Mouse (Mus musculus) heart, postnatal 14 days (tissue): ENCODE measurements around the gene Xpnpep1. TPM values are rescaled to one million over a fixed set of nuclear protein-coding genes. Genes with fewer than 3 reads are reported as not detected.

Source experiments
- DNase-seq, 2 experiments: peaks; one replicate each; pipeline ENCODE4 v3.0.0; 2021 to 2022
- intact Hi-C: fragments of 180-260 bp; cut with DNase I; formaldehyde crosslinking; loops from one replicate; pipeline ENCODE4 v1.15.1; 2025
- total RNA-seq, 2 experiments: library from RNA; stranded (reverse); gene quantifications; 2 replicates each; pipeline ENCODE4 v1.2.3; 2021

Xpnpep1 gene
- total RNA-seq, 2 experiments from 2014 or later: 93.8 to 105 TPM

DNA sequence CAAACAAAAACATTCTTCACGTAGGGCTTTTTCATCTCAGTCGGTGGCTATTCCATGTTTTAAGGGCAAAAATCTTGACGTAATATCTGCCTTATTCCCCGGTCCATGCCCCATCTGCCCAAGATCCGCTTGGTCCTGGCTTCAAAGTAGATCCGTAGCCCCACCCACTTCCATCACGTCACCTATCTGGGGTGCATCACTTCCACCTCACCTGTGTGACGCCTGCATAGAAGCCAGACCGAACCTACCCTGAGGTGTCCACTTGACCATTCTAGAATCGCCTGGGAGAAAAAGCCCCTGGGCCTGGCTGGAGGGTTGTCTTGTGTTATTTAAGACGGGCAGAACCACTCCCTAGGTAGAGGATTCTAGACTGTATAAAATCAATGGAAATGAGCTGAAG is 924 bp downstream of the Xpnpep1 start:
- DNase-seq: no peak
- intact Hi-C loops: no loop called here

DNA sequence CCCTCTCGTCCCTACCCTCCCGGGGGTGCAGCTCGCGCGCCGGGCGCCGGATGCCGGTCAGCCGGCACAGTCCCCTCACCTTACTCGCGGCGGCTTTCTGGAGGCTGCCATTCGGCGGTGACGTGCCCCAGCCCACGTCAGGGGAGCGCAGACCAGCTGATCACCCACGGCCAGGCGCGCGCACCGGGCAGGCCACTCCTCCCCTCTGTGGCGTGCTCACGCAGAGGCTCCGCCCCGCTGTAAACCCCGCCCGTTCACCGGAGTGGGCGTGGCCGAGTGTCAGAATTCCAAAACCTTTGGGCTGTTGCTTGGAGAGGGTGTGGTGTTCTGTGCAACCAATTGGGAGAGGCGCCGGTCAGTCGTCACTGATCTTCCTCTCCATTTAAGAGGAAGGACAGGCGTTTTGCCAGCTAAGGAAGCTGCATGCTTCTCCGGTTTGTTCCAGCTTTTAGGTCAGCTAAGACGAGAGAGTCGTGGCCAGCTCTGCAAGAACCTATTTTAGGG is 1.5 kb downstream of the Xpnpep1 start:
- intact Hi-C loops: no loop called here
- peak; percentile 99 to 100 for DNase-seq

DNA sequence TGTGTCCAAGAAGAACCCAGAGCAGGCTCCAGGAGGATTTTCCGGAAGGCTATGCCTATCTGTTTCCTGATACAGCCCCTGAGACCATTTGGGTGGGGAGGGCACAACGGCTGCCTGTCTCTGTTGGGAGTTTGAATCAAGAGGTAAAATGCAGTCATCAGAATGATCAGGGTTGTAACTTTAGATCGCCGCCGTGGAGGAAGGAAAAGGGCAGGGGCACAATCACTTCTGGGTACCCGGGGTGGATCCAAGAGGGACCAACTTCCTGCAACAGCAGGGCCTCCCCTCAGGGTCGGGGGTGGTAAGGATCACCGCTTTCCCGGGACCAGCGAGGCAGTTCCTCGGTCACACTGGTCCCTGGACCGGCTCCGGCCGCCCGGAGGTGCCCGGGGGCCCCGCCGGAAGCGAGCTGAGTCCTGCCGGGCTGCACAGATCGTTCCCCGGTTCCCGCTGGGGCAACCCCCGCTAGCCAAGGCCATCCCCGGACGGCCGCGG is 2.0 kb downstream of the Xpnpep1 start:
- DNase-seq: no peak
- intact Hi-C loops: no loop called here

DNA sequence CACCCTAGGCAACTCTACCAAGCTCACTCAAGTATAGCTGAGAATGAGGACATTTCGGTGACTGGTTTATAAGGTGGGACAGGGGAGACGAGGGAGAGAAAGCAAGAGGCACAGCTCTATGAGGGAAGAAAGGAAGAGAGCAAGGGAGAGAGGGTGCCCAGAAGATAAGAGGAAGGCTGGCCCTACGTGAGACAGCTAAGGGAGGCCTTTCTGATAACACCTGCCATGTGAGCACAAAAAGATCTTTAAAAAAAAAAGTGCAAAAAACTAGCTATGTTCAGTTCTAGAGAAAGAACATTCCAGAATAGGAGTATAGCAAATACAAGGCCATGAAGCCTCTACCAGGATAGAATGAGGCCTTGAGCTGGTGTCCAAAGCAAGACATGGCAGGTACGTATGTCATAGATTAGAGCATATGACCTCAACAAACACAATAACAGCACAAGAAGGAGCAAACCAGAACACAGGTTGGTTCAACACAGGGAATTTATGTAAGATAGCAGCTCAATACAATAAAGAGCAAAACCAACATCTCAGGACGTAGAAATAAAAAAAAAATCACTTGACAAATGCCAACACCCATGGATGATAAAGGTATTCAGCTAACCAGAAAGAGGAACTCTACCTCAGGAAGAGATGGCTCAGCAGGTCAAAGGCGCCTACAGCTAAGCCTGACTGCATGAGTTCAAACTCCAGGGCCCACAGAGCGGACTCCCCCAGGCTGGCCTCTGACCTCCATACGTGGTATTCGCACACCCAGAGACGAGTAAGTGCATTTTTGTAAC is 6.7 kb downstream of the Xpnpep1 start:
- intact Hi-C loops: no loop called here
- no peak for DNase-seq

DNA sequence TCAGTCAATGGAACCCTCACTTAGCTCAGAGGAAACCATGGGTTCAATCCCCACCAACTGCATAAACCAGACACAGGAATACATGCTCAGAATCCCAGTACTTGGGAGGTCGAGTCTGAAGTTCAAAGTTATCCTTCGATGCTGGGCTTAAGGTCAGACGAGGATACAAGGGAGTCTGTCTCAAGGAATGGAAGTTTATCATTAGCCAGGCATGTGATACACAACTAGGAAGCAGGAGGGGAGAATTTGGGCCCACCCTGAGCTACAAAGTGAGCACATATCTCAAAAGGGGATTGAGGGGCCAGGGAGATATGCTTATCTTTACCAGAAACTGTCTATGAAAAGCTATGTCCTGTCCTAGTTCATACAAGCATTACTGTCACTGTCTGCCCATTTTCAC is 7.4 kb downstream of the Xpnpep1 start:
- intact Hi-C loops: no loop called here
- DNase-seq: no peak

DNA sequence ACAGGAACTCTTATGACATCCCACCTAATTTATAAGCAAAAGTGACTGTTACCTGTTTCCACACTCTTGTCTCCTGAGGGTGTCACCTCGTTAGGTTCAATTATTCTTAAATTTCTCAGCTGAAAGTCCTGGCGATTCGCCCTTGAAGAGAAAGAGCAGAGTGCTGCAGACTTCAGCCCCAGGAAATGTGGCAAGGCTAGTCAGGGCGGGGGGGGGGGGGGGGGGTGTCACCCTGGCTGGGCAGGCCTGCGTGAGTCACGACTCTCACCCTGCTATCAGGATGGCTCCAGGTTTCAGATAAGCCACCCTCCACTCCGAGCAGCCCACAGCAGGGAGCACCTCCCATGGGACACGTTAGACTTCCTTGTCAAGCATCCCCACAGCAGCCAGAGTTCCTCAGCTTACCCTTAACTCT is 8.1 kb downstream of the Xpnpep1 start:
- no peak for DNase-seq
- intact Hi-C loops: no loop called here

DNA sequence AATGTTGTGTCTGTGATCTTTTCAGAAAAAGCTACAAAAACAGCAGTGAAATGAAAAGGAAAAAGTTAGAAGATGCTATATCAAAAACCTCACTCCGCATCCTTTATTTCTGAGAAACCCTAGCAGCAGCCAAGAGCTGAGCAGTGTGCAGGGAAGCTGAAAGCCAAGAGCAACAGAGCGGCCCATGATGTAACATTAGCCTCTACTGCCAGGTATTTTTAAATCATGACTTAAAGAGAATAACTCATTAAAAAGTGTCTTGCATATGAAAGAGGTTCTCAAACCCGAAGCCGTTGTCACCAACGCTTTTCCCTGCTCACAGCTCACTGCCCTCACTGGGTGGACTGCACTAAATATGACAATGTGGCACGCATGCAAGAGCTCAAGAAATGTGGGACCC is 9.7 kb downstream of the Xpnpep1 start:
- no peak for DNase-seq
- intact Hi-C loops: no loop called here

DNA sequence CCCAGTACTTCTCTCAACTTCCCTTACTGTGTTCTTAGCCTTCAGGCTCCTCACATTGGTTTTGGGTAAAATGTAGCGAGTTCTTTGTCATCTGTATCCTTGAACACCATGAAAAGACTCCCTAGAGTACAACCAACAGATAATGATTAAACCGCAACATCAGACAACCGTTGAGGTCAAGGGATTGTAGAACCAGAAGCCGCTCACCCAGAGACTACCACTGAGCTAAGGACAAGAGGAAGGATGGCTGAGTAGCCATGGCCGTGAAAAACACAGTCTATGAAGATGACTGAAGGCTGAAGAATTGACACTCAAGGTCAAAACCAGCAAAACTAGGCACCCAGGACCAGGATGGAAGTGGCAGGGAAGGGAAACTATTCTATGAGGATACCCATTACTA is 10.3 kb downstream of the Xpnpep1 start:
- intact Hi-C loops: no loop called here
- DNase-seq: no peak

DNA sequence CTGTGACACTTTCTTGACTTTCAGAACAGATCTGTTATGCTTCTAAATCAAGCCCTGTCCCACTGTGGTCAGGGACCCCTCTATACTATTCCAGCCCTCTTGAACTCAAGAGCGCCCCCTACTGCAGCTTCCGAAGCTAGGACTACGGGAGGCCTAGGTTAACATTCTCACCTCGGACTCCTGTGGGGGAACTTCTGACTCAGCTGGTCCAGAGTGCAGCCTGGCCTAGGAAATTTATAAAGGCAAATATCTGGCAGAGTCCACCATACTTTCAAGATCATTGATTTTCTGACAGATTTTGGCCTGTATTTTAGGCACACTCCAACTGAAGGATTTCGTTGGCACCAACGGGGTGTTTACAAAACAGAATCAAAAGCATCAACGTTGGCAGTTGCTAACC is 11.0 kb downstream of the Xpnpep1 start:
- no peak for DNase-seq
- intact Hi-C loops: no loop called here

DNA sequence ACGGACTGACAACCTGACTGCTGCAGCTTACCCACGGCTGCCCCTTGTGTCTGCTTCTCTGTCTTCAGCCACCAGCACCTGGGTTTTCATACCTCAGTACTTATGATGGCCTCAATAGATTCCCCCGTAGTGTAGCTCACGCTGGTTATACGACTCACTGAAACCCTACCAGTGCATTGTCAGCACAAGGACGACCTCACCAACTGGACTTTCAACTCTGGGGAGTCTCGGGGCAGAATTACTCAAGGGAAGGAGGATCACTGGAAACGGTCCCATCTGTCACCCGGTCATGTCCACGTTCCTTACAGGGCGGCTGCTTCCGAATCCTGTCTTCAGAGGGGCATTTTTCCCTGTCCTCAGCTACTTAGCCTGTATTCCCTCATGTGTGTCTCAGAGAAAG is 11.8 kb downstream of the Xpnpep1 start:
- no peak for DNase-seq
- intact Hi-C loops: no loop called here

DNA sequence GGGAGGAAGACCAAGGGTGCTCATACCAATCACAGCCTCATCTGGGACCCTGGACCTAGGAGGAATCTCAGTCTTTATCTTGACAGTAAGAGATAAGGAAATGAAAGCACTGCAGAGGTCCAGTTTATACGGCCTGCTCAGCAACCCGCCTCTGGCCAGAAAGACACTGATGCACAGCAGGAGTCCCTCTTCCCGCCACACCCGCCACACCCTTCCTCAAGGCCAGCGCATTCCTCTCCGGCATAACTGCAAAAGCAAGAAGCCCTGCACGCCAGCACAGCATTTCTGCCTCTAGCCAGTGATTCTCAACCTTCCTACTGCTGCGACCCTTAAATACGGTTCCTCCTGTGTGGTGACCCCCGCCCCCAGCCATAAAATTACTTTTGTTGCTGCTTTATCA is 16.8 kb downstream of the Xpnpep1 start:
- no peak for DNase-seq
- intact Hi-C loops: no loop called here

DNA sequence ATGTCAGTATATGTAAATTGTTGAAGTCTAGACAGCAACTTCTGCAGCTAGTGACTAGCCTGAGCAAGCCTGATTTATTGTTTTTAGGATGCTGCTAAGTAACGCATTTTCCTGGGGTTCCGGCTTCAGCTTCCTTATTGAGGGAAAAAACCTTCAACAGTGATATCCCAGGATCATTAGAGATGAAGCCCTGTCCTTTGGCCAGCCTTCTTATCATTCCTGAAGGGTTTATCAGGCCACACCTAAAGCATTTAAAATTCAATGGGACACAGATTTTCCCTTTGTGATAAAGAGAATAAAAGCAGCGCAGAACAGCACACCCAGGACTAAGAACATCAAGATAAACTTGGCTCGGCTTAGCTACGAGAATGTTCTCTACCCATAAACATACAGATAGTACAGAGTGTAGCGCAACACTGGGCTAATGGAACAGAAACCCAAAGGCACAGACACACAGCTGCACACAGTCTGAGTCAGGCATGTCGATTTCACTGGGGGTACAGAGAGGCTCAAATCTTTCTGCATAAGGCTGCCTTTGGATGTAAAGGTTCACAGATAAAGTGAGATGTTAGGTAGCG is 17.9 kb downstream of the Xpnpep1 start:
- DNase-seq: no peak
- intact Hi-C loops: no loop called here

DNA sequence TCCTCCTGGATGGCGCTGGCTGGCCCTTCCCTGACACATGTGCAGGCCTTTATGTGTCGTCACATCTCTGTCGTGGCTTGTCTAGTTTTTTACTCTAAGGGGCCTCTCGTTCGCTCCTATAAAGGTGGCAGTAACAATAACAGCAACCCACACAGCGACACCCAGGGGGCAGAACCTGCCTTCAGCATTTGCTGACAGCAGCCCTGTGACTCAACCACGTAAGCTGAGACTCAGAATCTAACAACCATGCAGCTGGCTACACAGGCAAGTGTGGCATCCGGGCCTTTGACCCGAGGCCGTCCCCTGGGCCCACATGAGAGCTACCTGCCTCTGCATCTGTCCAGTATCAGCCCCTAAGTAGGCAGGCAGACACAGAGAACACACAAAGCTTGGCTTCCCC is 18.5 kb downstream of the Xpnpep1 start:
- no peak for DNase-seq
- intact Hi-C loops: no loop called here

DNA sequence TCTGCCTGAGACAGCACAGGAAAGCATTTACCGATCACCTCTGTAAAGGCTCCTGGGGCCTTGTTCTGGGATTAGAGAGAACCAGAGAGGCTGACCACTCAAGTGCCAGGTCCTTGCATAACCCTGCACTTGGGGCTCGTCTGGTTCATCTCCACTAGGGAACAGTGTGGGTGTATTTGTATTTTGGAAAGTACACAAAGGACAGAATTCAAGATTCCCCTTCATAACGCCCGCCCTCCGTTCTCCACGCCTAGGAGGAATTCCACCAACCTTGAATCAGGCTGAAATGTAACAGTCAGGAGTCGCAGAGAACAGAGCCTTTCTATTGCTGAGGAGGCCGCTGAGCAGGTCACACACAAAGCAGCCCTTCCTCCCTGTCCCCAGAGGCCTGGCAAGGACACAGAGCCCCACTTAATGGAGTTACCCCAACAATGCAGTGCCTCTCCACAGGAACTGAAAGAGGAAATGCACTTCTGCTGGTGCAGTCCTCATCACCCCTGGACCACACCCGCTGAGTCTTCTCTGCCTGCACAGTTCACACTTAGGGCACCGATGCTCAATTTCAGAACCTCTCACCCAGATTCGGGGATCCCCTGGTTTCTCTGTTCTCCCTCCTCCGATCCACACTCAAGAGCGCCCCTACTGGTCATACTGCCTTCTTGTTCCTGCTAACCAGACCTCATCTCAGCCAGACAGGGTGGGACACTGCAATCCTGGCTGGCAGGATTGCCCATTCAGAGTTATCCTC is 20.1 kb downstream of the Xpnpep1 start:
- DNase-seq: peak; percentile 67 to 78
- intact Hi-C loops: no loop called here

DNA sequence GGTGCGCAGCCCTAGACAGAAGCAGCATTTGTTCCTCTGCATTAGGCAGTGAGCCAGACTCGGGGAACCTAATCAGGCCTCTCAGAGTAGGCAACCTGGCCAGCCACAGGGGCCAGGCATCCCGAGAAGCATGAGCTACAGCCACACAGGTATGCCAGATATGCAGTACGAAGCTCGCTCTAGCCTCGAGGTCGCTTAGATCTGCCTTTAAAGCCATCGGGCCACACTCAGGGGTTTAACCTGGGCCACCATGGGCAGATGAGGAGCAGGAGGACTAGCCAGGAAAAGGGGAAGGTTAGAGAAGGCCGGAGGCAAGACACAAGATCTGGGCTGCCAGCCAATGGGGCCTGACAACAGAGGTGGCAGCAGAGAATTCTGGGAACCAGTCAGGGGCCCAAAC is 22.1 kb downstream of the Xpnpep1 start:
- intact Hi-C loops: no loop called here
- DNase-seq: peak; percentile 49 to 58

DNA sequence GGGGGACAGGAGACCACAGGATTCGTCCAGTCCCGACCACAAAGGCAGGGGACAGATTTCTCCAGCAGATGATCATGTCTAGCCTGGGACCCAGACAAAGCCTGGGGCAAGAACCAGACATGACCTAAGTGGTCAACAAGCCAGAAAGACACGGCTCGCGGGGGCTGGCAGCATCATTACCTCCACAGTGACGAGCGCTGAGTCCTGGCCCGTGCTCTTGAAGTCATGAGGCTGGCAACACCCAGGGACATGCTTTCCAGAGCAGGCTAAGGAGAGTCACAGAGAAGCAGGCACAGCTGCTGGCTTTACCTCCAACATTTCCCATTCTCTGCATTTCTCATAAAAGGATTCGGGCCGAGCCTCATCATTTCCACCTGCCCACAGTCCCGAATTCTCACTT is 22.8 kb downstream of the Xpnpep1 start:
- no peak for DNase-seq
- intact Hi-C loops: no loop called here

DNA sequence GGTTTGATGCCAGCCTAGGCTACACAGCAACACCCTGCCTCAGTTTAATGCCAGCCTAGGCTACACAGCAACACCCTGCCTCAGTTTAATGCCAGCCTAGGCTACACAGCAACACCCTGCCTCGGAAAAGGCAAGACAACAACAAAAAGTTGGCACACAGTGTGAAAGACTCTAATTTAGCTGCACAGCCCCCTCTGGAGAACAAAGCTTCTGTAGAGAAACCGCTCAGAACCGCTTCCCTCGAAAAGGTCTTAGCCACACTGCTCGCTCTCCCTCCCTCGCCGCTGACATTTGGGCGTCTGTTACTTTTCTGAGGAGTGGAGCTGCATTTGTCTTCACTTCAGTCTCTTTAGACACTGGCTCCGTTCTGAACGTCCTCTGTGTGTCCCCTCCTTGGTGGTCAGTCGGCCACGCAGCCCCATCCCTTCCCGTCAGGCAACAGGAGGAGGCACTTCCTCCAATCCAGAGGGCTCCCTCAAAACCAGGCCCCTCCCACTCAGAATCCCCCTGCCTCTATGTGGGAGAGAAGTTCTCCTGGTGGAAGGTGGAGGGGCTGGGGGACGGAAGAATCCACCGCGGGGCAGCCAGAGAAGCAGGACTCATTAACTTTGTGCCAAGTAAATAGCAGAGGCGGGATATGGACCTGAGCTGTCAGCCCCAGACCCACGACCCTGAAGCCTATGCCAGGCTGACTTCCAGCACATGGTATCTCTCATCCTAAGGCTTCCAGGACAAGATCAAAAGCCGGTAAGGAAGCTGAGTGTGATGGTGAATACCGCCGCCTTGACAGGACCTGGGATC is 24.9 kb downstream of the Xpnpep1 start:
- DNase-seq: no peak
- intact Hi-C loops: no loop called here

DNA sequence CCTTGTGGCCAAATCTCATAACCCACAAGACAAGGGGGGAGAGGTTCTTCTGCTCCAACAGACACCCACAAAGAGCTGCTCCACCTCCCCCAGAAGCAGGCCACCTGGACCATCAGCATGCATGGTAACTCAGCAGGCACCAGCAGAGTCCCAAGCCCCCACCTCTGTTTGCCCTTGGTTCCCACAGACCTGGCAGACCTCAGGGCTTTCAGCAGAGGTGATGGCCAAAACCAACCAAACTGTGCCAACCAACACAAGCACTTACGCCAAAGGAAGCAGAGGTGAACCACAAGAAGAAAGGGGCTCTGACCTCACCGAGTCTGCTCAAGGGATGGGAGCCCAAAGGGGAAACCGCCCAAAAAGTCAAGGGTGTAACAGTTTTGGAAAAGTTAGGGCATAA is 26.3 kb downstream of the Xpnpep1 start:
- intact Hi-C loops: no loop called here
- DNase-seq: peak in 1 of 2 experiments; percentile 57

DNA sequence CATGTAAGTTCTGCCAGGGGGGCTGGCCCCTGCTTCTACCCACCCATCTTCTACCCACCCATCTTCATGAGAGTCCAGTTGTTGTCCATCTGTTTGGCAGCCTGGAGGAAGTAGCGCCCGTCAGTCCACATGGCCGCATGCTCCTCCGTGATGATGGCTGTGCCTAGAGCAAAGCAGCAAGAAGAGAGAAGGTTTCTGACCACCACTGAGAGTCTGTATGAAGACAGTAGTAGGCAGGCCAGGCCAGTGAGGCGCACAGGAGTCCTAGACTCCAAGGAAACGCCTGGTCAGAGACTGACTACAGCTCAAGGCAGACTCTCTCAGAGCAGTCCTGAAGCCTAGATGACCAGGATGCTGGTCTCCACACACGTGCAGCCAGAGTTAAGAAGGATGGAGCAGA is 26.7 kb downstream of the Xpnpep1 start:
- no peak for DNase-seq
- intact Hi-C loops: no loop called here

DNA sequence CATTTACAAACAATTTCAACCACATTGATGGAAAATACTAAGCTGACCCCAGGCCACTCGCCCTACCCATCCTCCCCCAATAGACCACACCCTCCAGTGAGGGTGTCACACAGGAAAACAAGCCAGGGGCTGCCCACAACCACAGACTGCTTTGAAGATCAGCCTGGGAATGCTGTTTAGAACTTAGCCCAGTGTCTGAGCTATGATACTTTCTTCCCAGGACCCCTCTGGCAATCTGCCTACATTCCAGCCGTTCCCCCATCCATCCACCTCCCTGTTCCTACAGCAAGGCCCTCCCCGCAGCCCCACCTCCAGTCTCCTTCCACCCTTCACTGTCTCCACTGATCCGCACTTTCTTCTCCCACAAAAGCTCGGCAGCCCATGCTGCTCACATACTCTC is 29.1 kb downstream of the Xpnpep1 start:
- no peak for DNase-seq
- intact Hi-C loops: no loop called here

DNA sequence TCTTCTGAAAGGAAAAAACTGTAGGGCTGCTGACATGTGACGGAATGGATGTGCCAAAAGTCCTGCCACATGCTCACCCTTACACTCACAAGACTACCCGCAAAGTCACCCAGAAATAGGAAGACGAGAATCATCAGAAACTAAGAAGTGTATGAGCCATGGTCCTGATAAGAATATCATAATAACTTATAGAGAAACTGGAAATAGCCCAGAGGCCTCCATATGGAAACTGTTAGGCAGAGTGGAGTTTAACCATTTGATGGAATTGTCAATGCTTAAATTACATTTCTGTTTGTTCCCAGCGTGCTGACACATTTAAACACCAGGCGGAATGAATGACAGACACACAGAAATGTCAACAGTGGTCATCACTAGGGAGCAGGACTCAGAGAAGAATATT is 31.1 kb downstream of the Xpnpep1 start:
- intact Hi-C loops: loop anchor here (2.0 to 5.0 kb wide), 4 partner anchors 134 to 363 kb away; partner anchors contain the start of gene Gm10197
- no peak for DNase-seq
